Mouse (Mus musculus) left cerebral cortex, adult 11 months (tissue): ENCODE data around the gene Tjp3.

Experiments used
- DNase-seq: peaks from one replicate; pipeline ENCODE4 v3.0.0; 2022; ENCODE audit warnings: low spot score

Gene Tjp3

GRCm38 (mm10) chr10:81266211-81267105, 24.9 kb downstream of the Tjp3 start, which contains the start of the genes Mrpl54 and Apba3:
Gene Mrpl54, minus strand, starts transcription at chr10:81266934.
Gene Apba3, plus strand, starts transcription at chr10:81266960.
- DNase-seq, result peak; percentile 96

GRCm38 (mm10) chr10:81265540-81265939, 25.8 kb downstream of the Tjp3 start:
- DNase-seq, result no peak

- DNase-seq, result no peak
Observed at GRCm38 (mm10) chr10:81261025-81261424, 30.4 kb downstream of the Tjp3 start.

GRCm38 (mm10) chr10:81259225-81259884, 32.0 kb downstream of the Tjp3 start:
- DNase-seq, result no peak

GRCm38 (mm10) chr10:81257158-81258039, 34.0 kb downstream of the Tjp3 start:
- DNase-seq, result no peak

- DNase-seq, result no peak
Observed at GRCm38 (mm10) chr10:81254886-81255285, 36.5 kb downstream of the Tjp3 start.

- DNase-seq, result peak; percentile 87
Observed at GRCm38 (mm10) chr10:81252424-81253419, 38.7 kb downstream of the Tjp3 start, which contains the start of gene Matk. Gene Matk, plus strand, starts transcription at chr10:81252935.

GRCm38 (mm10) chr10:81249442-81249841, 41.9 kb downstream of the Tjp3 start:
- no peak for DNase-seq

- no peak for DNase-seq
Observed at GRCm38 (mm10) chr10:81247804-81248203, 43.6 kb downstream of the Tjp3 start.

GRCm38 (mm10) chr10:81245166-81245565, 46.2 kb downstream of the Tjp3 start:
- DNase-seq, result no peak

GRCm38 (mm10) chr10:81244595-81244994, 46.8 kb downstream of the Tjp3 start:
- DNase-seq, result no peak

GRCm38 (mm10) chr10:81244146-81244545, 47.2 kb downstream of the Tjp3 start:
- DNase-seq, result no peak

GRCm38 (mm10) chr10:81242021-81242420, 49.4 kb downstream of the Tjp3 start:
- DNase-seq, result no peak

GRCm38 (mm10) chr10:81240876-81241275, 50.5 kb downstream of the Tjp3 start:
- DNase-seq, result no peak

- no peak for DNase-seq
Observed at GRCm38 (mm10) chr10:81238618-81239017, 52.8 kb downstream of the Tjp3 start.

- DNase-seq, result no peak
Observed at GRCm38 (mm10) chr10:81236471-81237268, 54.7 kb downstream of the Tjp3 start.

GRCm38 (mm10) chr10:81234206-81234605, 57.2 kb downstream of the Tjp3 start:
- DNase-seq, result no peak

- no peak for DNase-seq
Observed at GRCm38 (mm10) chr10:81233226-81233585, 58.2 kb downstream of the Tjp3 start.

GRCm38 (mm10) chr10:81232580-81233225, 58.7 kb downstream of the Tjp3 start, which contains the start of gene Zfr2:
Gene Zfr2, plus strand, starts transcription at chr10:81233155.
- peak; percentile 91 for DNase-seq
